Mouse (Mus musculus): ENCODE data around the gene Htra2. TPM values are rescaled to one million over a fixed set of nuclear protein-coding genes. Genes with fewer than 3 reads are reported as not detected.
A peak's percentile ranks its signal among the peaks of the same experiment; 100 is the strongest.

Gene Htra2
- polyA plus RNA-seq, 1 experiment from 2014 or later = 103 TPM

DNA sequence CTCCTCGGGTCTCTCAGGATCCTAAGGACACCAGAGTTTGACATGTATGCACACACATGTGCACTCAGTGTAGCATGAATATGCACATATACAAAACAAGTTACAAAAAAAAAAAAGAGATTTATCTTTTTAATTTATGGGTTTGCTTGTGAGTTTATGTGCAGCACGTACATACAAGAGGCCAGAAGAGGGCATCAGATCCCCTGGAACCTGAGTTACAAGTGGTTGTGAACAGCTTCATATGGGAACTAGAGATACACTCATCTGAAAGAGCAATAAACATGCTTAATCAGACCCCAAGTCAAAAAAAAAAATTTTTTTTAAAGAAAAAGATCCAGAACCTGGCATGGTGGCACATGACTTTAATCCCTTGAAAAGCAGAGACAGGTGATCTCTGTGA is 19.9 kb upstream of the Htra2 start:
- peaks cover 59% of the 10 kb centered on the region for H3K27me3 ChIP-seq (replicated peaks; ENCODE audit: control insufficient read depth, insufficient read depth, low read length)
- no peak overlapping the region for H3K9ac ChIP-seq (ENCODE audit: low read depth, low read length)
- WGBS = 31% methylated on average over 2 of the region's 2 CpGs
- peaks cover 15% of the 10 kb centered on the region for H3K4me1 ChIP-seq (replicated peaks; ENCODE audit: control insufficient read depth, insufficient read depth, low read length)
- H3K36me3 ChIP-seq (ENCODE audit: control insufficient read depth, insufficient read depth, low read length) = no peaks in the 10 kb centered on the region
- no peak overlapping the region for H3K27ac ChIP-seq (ENCODE audit: low read depth, low read length)
- ATAC-seq (replicated peaks; ENCODE audit: low FRiP score) (no peak), DNase-seq (ENCODE audit: low spot score) (no peak)
- no peak overlapping the region for H3K4me3 ChIP-seq (ENCODE audit: low read depth, low read length)
- H3K4me2 ChIP-seq = no peak overlapping the region
- no peaks in the 10 kb centered on the region for H3K9me3 ChIP-seq (ENCODE audit: control insufficient read depth, low read length)

DNA sequence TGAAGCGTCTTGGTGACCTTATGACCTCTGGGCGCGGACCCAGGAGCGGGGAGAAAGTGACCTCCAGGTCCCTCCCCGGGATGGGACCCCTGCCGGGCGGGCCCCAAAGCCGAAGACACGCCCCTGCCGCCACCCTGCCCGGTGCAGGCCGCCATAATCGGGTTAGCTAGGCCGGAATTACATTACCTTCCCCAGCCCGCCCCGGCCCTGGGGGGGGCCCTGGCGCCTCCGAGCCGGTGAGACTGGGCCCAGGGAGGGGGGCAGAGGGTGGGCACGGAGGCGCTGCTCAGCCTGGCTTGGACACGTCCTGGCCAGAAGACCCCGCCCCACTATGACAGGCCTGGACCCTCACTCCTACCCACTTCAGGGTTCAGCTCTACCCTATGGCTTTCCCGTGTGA is 16.1 kb upstream of the Htra2 start:
- no peak for ATAC-seq (replicated peaks; ENCODE audit: low FRiP score)
- H3K27ac ChIP-seq (ENCODE audit: low read depth, low read length) = no peak overlapping the region
- no peak for DNase-seq (ENCODE audit: low spot score)
- H3K4me2 ChIP-seq = peak overlapping the region; percentile 39; the same call in 1 of the 2 replicates
- no peaks in the 10 kb centered on the region for H3K9me3 ChIP-seq (ENCODE audit: control insufficient read depth, low read length)
- H3K9ac ChIP-seq (ENCODE audit: low read depth, low read length) = no peak overlapping the region
- WGBS = 4% methylated on average over 24 of the region's 24 CpGs
- H3K4me3 ChIP-seq (ENCODE audit: low read depth, low read length) = no peak overlapping the region
- H3K36me3 ChIP-seq (ENCODE audit: control insufficient read depth, insufficient read depth, low read length) = no peaks in the 10 kb centered on the region
- peaks cover 90% of the 10 kb centered on the region for H3K27me3 ChIP-seq (replicated peaks; ENCODE audit: control insufficient read depth, insufficient read depth, low read length)
- H3K4me1 ChIP-seq (replicated peaks; ENCODE audit: control insufficient read depth, insufficient read depth, low read length) = peaks cover 19% of the 10 kb centered on the region

DNA sequence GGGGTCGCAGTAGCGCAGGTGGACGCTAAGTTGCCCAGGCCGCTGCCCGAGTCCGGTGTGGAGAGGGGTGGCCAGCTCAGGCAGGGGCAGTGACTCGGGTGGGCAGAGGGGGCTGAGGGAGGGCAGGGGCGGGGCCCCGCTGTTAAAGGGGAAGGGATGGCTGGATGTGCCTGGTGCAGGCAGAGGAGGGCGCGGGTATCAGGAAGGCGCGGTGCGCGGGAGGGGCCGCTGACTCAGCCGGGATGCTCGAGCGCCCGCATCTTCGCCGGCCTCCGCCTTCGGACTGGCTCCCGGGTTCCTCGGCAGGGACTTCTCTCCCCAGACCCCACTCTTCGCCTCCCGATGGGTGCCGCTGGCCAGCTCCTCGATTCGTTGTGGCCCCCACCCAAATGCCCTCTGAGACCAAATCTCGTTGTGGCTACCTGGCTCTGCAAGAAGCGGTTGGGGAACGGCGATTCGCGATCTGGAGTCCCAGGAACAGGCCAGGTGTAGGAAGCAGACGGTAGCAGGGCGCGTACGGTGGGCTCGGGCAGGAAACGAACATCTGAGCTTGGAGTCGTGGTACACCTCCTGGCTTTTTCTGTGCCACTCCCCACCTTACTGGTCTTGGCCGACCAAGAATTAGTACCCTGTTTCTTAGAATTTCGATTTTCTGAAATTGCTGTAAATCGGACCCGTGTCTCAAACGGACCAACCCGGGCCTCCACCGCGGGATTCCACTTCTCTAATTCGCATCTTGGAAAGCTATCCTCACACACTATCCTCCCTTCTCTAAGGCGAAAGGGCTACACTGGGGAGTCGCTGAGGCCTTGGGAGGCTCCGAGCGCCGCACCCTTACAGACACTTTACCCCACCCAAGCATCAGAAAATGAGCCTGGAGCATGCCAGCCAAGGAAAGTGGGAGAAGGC is 15.5 kb upstream of the Htra2 start:
- Histone ChIP-seq H3K27ac (ENCODE audit: low read depth, low read length) (no peak overlapping the region), H3K4me3 (ENCODE audit: low read depth, low read length) (peak overlapping the region; percentile 31), H3K4me1 (replicated peaks; ENCODE audit: control insufficient read depth, insufficient read depth, low read length) (peaks cover 19% of the 10 kb centered on the region), H3K9me3 (ENCODE audit: control insufficient read depth, low read length) (no peaks in the 10 kb centered on the region), H3K36me3 (ENCODE audit: control insufficient read depth, insufficient read depth, low read length) (no peaks in the 10 kb centered on the region), H3K4me2 (peak overlapping the region; percentile 39), H3K9ac (ENCODE audit: low read depth, low read length) (no peak overlapping the region), H3K27me3 (replicated peaks; ENCODE audit: control insufficient read depth, insufficient read depth, low read length) (peaks cover 93% of the 10 kb centered on the region)
- DNase-seq (ENCODE audit: low spot score) (peak; percentile 77), ATAC-seq (replicated peaks; ENCODE audit: low FRiP score) (no peak)
- WGBS = 1% methylated on average over 58 of the region's 58 CpGs

DNA sequence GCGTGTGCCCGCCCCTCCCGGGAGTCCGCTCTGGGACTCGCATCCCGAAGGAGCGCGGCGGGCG is 15.0 kb upstream of the Htra2 start, which contains the start of gene Tlx2:
Gene Tlx2, minus strand, starts transcription at position 47 of the 64 bp plus-strand sequence.
- Histone ChIP-seq H3K4me2 (peak within 1 kb of the TSS; percentile 53), H3K27me3 (replicated peaks; ENCODE audit: control insufficient read depth, insufficient read depth, low read length) (peaks cover 97% of the 10 kb centered on the region), H3K4me3 (ENCODE audit: low read depth, low read length) (peak within 1 kb of the TSS; percentile 36), H3K9ac (ENCODE audit: low read depth, low read length) (no peak within 1 kb of the TSS), H3K4me1 (replicated peaks; ENCODE audit: control insufficient read depth, insufficient read depth, low read length) (peaks cover 19% of the 10 kb centered on the region), H3K36me3 (ENCODE audit: control insufficient read depth, insufficient read depth, low read length) (no peaks in the 10 kb centered on the region), H3K27ac (ENCODE audit: low read depth, low read length) (no peak within 1 kb of the TSS), H3K9me3 (ENCODE audit: control insufficient read depth, low read length) (no peaks in the 10 kb centered on the region)
- WGBS = 1% methylated on average over 10 of the region's 10 CpGs
- DNase-seq (ENCODE audit: low spot score) = no peak
- no peak for ATAC-seq (replicated peaks; ENCODE audit: low FRiP score)

DNA sequence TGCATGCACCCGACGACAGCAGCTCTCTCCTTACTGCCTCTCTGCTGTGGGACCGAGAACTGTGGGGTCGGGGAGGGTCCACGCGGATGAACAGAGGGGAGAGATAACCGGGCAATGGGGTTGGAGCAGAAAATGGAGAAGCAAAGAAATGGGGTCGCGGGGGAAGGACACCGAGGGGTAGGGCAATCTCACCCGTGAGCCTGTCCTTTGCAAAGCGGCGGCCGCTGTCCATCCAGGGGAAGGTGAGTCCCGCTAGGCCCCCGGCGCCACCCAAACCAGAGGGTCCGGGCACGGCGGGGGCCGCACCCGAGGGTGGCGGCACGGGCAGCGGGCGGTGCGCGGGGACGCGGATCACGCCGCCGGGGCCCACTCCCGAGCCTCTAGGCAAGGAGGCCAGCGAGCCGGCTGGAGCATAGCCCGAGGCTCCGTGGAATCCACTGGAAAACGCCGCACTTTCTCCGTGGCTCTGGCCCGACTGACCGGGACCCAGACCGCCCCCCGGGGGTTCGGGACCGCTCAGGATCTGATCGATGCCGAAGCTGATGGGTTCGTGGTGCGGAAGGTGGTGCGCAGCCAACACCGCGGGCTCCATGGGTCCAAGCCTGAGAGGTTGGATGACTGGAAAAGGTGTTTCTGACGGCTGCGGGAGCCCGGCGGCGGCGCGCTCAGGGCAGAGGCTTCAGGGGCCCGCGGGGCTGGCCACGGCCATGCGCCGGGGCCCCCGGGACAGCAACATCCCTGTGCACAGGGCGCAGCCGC is 14.6 kb upstream of the Htra2 start:
- WGBS = 2% methylated on average over 69 of the region's 69 CpGs
- Histone ChIP-seq H3K9me3 (ENCODE audit: control insufficient read depth, low read length) (no peaks in the 10 kb centered on the region), H3K27ac (ENCODE audit: low read depth, low read length) (no peak overlapping the region), H3K9ac (ENCODE audit: low read depth, low read length) (no peak overlapping the region), H3K4me1 (replicated peaks; ENCODE audit: control insufficient read depth, insufficient read depth, low read length) (peaks cover 19% of the 10 kb centered on the region), H3K36me3 (ENCODE audit: control insufficient read depth, insufficient read depth, low read length) (no peaks in the 10 kb centered on the region), H3K4me3 (ENCODE audit: low read depth, low read length) (peak overlapping the region; percentile 31), H3K27me3 (replicated peaks; ENCODE audit: control insufficient read depth, insufficient read depth, low read length) (peaks cover 99% of the 10 kb centered on the region), H3K4me2 (peak overlapping the region; percentile 37)
- no peak for DNase-seq (ENCODE audit: low spot score)
- ATAC-seq (replicated peaks; ENCODE audit: low FRiP score) = no peak

DNA sequence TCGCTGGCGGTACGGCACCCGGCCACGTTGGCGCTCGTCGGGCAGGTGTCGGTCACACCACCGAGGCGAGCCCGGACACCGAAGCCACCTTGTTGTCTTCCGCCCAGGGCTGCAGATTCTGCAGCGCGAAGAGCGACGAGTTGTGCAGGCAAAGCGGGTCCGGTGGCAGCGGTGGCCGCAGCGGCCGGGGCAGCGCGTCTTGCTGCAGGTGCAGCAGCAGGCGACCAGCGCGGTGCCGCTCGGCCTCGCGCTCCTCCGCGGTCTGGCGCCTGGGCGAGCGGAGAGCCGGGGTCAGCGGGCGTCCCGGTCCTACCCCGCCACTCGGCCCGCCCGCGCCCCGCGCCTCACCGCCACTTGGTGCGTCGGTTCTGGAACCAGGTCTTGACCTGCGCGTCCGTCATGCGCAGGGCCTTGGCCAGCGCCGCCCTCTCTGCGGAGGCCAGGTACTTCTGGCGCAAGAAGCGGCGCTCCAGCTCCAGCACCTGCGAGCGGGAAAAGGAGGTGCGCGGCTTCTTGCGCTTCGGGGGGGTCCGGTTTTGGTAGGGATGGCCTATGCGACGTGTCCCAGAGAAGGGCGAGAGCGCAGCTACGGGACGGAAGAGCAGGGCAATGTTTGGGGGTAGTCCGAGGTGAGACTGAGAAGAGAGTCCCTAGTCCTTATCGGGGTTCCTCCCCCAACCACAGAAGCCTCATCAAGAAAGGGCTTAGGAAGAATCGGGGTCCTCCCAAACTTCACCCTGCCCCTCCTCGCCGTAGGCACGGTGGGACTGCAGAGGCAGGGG is 13.8 kb upstream of the Htra2 start:
- Histone ChIP-seq H3K27ac (ENCODE audit: low read depth, low read length) (no peak overlapping the region), H3K36me3 (ENCODE audit: control insufficient read depth, insufficient read depth, low read length) (no peaks in the 10 kb centered on the region), H3K9ac (ENCODE audit: low read depth, low read length) (no peak overlapping the region), H3K9me3 (ENCODE audit: control insufficient read depth, low read length) (no peaks in the 10 kb centered on the region), H3K4me3 (ENCODE audit: low read depth, low read length) (peak overlapping the region; percentile 36), H3K4me1 (replicated peaks; ENCODE audit: control insufficient read depth, insufficient read depth, low read length) (peaks cover 19% of the 10 kb centered on the region), H3K27me3 (replicated peaks; ENCODE audit: control insufficient read depth, insufficient read depth, low read length) (peaks cover 99% of the 10 kb centered on the region), H3K4me2 (peak overlapping the region; percentile 53)
- DNase-seq (ENCODE audit: low spot score) = no peak
- WGBS = 1% methylated on average over 81 of the region's 81 CpGs
- ATAC-seq (replicated peaks; ENCODE audit: low FRiP score) = no peak

DNA sequence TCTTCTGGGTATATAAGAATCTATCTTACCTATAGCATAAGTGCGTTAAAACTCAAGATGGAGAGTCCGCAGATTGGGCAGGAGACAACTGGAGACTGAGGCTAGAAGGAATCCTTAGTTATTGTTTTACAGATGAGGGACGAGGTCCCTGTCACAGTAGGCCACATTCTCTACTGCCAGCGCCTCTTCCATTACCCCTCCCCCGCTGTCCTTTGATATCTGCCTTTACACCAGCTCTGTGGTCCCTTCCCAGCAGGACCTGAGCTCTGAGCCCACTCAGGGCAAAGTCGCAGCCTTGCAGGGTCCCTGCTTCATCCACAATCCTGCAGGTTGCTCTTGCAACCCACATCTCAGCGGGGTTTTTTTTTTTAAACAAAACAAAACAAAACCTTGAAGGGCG is 13.1 kb upstream of the Htra2 start:
- H3K9me3 ChIP-seq (ENCODE audit: control insufficient read depth, low read length) = no peaks in the 10 kb centered on the region
- H3K4me1 ChIP-seq (replicated peaks; ENCODE audit: control insufficient read depth, insufficient read depth, low read length) = peaks cover 19% of the 10 kb centered on the region
- H3K4me2 ChIP-seq = peak overlapping the region; percentile 53
- H3K27ac ChIP-seq (ENCODE audit: low read depth, low read length) = no peak overlapping the region
- H3K36me3 ChIP-seq (ENCODE audit: control insufficient read depth, insufficient read depth, low read length) = no peaks in the 10 kb centered on the region
- peak overlapping the region; percentile 36; the same call in 1 of the 2 replicates for H3K4me3 ChIP-seq (ENCODE audit: low read depth, low read length)
- 8% methylated on average over 8 of the region's 8 CpGs for WGBS
- no peak overlapping the region for H3K9ac ChIP-seq (ENCODE audit: low read depth, low read length)
- ATAC-seq (replicated peaks; ENCODE audit: low FRiP score) = no peak
- DNase-seq (ENCODE audit: low spot score) = no peak
- peaks cover 100% of the 10 kb centered on the region for H3K27me3 ChIP-seq (replicated peaks; ENCODE audit: control insufficient read depth, insufficient read depth, low read length)

DNA sequence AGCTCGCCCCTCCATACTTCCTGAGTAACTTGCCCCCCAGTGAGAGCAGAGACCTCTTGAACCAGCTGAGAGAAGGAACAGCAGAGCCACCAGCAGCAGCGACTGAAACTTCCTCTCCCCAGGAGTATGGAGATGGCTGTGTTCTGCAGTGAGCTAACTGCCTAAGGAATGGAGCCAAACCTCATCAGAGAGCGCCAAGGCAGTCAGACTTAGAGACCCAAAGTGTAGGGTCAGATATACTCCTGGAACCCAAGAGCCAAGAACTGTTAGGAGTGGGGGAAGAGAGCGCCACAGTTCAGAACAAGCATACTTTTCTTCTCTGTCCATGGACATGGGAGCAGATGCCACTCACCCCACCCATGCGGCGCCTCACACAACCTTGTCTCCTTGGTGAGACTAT is 11.4 kb upstream of the Htra2 start:
- H3K4me2 ChIP-seq = no peak overlapping the region
- no peak overlapping the region for H3K9ac ChIP-seq (ENCODE audit: low read depth, low read length)
- peaks cover 19% of the 10 kb centered on the region for H3K4me1 ChIP-seq (replicated peaks; ENCODE audit: control insufficient read depth, insufficient read depth, low read length)
- DNase-seq (ENCODE audit: low spot score) (no peak), ATAC-seq (replicated peaks; ENCODE audit: low FRiP score) (no peak)
- H3K9me3 ChIP-seq (ENCODE audit: control insufficient read depth, low read length) = no peaks in the 10 kb centered on the region
- H3K4me3 ChIP-seq (ENCODE audit: low read depth, low read length) = no peak overlapping the region
- no peak overlapping the region for H3K27ac ChIP-seq (ENCODE audit: low read depth, low read length)
- no peaks in the 10 kb centered on the region for H3K36me3 ChIP-seq (ENCODE audit: control insufficient read depth, insufficient read depth, low read length)
- H3K27me3 ChIP-seq (replicated peaks; ENCODE audit: control insufficient read depth, insufficient read depth, low read length) = peaks cover 100% of the 10 kb centered on the region
- WGBS = 33% methylated on average over 6 of the region's 6 CpGs
